Mouse (Mus musculus): ENCODE data around the gene Hoxb6.

- TF ChIP-seq POLR2A (IDR thresholded peaks at IDR 0.05; ENCODE audit: insufficient read length, low read depth), result no peak
- no peak for TF ChIP-seq E2F4 (IDR thresholded peaks at IDR 0.05; ENCODE audit: insufficient read depth)
- TF ChIP-seq MYOG (IDR thresholded peaks at IDR 0.05; ENCODE audit: control insufficient read depth in 1 of 3, insufficient read depth in 1 of 3, insufficient read length in 2 of 3, low read depth in 2 of 3), result no peak
- TF ChIP-seq CEBPB (IDR thresholded peaks at IDR 0.05; ENCODE audit: insufficient read depth, poor library complexity, severe bottlenecking), result no peak
- no peak for TF ChIP-seq USF1 (IDR thresholded peaks at IDR 0.05; ENCODE audit: low read depth)
- no peak for TF ChIP-seq TCF12 (IDR thresholded peaks at IDR 0.05; ENCODE audit: insufficient read depth, poor library complexity, severe bottlenecking)
These were observed 13.4 kb downstream of the Hoxb6 start for GRCm38 (mm10) chr11:96305505-96306182.
